Mouse (Mus musculus) spleen, adult 2 months (tissue): ENCODE data around the gene Fam208b.

ENCODE experiments used
- CTCF ChIP-seq: fragments of 200-500 bp; IDR thresholded peaks from 2 replicates; pipeline ENCODE4 v1.5.1; 2011; ENCODE audit warnings: mild to moderate bottlenecking, inconsistent platforms; ENCODE audit not compliant: insufficient read depth, insufficient read length, insufficient replicate concordance; ENCODE audit errors: extremely low read depth
- POLR2A ChIP-seq: fragments of 200-500 bp; IDR thresholded peaks from 2 replicates; pipeline ENCODE4 v1.6.1; 2011; ENCODE audit warnings: low read depth, low read length, inconsistent platforms

DNA sequence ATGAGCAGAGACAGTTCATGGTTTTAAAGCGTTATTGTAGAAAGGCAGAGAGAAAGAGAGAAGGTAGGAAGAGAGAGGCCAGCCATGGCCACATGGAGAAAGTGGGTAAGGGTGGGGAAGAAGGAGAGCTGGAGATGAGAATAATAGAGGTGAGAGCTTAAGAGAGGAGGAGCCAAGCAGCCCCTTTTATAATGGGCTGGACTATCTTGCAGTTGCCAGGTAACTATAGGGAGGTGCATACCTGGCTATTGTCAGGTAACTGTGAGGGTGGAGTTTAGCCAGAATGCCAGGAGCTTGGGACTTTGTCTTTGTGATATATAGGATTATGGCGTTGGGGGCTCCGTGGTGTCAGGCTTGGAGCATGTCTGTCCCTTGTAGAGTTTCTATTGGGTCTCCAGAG is 16.2 kb upstream of the Fam208b start:
- TF ChIP-seq CTCF (no peak), POLR2A (no peak)
